Mouse (Mus musculus): ENCODE results near the gene Dnajc30.

DNA sequence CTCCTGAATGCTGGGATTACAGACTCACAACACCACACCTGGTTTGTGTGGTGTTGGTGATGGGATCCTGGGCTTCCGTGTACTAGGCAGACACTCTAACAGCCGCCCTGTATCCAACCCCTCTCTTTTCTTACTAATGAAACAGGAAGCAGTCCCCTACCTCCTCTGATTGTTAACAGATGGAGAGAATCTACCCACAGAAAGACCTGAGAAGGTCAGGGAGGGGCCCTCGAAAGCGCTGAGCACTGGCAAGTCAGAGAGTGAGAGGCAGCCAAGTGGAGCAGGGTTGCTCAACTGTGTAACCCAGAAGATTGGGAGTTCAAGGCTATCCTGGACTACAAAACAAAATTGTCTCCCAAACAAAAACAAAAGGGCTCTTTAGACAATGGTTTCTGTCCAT, 22.9 kb downstream of the Dnajc30 start:
- TF ChIP-seq CTCF (IDR thresholded peaks at IDR 0.05; ENCODE audit: low read depth, low read length) (no peak), POLR2A (IDR thresholded peaks at IDR 0.05; ENCODE audit: borderline replicate concordance, low read depth, low read length) (no peak)
